Mouse (Mus musculus): ENCODE results near the gene Rbfox2. TPM values are rescaled to one million over a fixed set of nuclear protein-coding genes. Genes with fewer than 3 reads are reported as not detected.

Gene Rbfox2
- polyA plus RNA-seq, 1 experiment from 2014 or later, result 16.8 TPM

DNA sequence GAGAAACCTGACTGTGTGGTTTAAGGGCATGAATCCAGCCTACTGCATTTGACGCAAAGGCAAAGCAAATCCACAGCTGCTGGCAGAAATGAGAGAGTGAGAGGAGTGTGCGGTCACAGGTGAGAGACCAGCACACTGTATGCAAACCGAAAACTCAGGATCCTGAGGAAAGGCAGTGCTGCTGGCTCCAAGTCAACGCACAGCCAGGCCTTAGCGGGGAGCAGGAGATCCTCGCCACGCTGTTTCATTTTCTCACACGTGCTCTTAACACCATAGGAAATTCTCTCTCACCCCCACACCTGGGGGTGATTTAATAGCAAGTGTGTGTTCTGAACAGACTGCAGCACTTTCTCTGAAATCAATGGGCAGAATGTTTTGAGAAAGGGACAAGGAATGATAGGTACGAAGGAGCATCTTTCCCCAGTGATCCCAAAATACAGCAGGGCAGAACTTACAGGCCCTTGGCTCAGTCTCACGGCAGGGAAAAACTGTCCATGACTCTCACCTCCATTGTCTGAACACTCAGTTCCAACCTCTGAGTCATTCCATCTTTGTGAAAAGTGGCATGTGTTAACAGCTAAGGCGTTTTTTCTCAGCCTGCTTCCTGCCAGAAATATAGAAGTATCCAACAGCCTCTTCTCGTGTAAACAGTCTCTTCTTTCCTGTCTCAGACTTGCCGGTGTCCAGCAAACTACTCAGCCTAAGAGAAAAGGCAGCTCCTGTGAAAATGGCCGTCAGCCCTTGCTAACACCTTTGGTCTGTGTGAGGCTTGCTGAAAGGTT lies 114.5 kb downstream of the Rbfox2 start:
- no peaks in the 10 kb centered on the region for H3K36me3 ChIP-seq (ENCODE audit: control insufficient read depth, insufficient read depth)
- H3K9me3 ChIP-seq (ENCODE audit: control insufficient read depth), result no peaks in the 10 kb centered on the region
- no peak overlapping the region for H3K4me2 ChIP-seq (replicated peaks; ENCODE audit: low read depth)
- no peak overlapping the region for H3K4me3 ChIP-seq (ENCODE audit: low read depth, low read length)
- 66% methylated on average over 14 of the region's 14 CpGs for WGBS
- H3K9ac ChIP-seq (ENCODE audit: low read depth, low read length), result no peak overlapping the region
- no peak for TF ChIP-seq CTCF (IDR thresholded peaks at IDR 0.05; ENCODE audit: low read depth)
- no peak overlapping the region; the same call in 1 of the 2 replicates for H3K27ac ChIP-seq (ENCODE audit: low read depth, low read length)
- 0 out of 2 replicates have a peak, but pooled peaks cover 9% of the 10 kb centered on the region for H3K4me1 ChIP-seq (replicated peaks; ENCODE audit: control insufficient read depth, insufficient read depth, low read length)
- no peak for ATAC-seq
- no peaks in the 10 kb centered on the region for H3K27me3 ChIP-seq (replicated peaks; ENCODE audit: control insufficient read depth, insufficient read depth, low read length)

GRCm38 (mm10) chr15:77186096-77186495 lies 120.7 kb downstream of the Rbfox2 start:
- no peak overlapping the region for H3K4me3 ChIP-seq (ENCODE audit: low read depth, low read length)
- WGBS, result 90% methylated on average over 1 of the region's 1 CpGs
- H3K4me2 ChIP-seq (replicated peaks; ENCODE audit: low read depth), result no peak overlapping the region
- no peak for ATAC-seq
- no peaks in the 10 kb centered on the region for H3K4me1 ChIP-seq (replicated peaks; ENCODE audit: control insufficient read depth, insufficient read depth, low read length)
- H3K27me3 ChIP-seq (replicated peaks; ENCODE audit: control insufficient read depth, insufficient read depth, low read length), result no peaks in the 10 kb centered on the region
- peak; percentile 37 for TF ChIP-seq CTCF (IDR thresholded peaks at IDR 0.05; ENCODE audit: low read depth)
- no peaks in the 10 kb centered on the region for H3K9me3 ChIP-seq (ENCODE audit: control insufficient read depth)
- H3K27ac ChIP-seq (ENCODE audit: low read depth, low read length), result no peak overlapping the region
- no peaks in the 10 kb centered on the region for H3K36me3 ChIP-seq (ENCODE audit: control insufficient read depth, insufficient read depth)
- no peak overlapping the region for H3K9ac ChIP-seq (ENCODE audit: low read depth, low read length)

DNA sequence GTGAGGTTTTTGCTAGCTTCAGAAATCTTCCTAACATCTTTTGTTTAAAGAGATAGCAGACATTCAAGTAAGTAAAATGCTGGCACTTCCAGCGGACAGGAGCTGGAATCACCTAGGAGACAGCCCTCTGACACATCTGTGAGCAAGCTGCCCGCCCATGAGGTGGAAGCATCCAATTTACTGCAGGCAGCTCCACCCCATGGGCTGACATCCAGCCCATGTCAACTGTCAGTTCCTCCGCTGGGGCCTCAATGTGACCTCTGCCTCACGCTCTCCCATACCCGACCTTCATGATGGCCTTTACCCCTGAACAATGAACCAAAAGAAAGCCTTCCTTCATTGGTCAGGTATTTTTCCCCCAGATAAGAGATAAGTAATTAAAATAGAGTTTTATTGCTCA lies 121.2 kb downstream of the Rbfox2 start:
- H3K4me1 ChIP-seq (replicated peaks; ENCODE audit: control insufficient read depth, insufficient read depth, low read length), result no peaks in the 10 kb centered on the region
- H3K4me2 ChIP-seq (replicated peaks; ENCODE audit: low read depth), result no peak overlapping the region
- no peak for TF ChIP-seq CTCF (IDR thresholded peaks at IDR 0.05; ENCODE audit: low read depth)
- no peak overlapping the region for H3K4me3 ChIP-seq (ENCODE audit: low read depth, low read length)
- H3K9me3 ChIP-seq (ENCODE audit: control insufficient read depth), result no peaks in the 10 kb centered on the region
- no peak overlapping the region for H3K9ac ChIP-seq (ENCODE audit: low read depth, low read length)
- no peak overlapping the region for H3K27ac ChIP-seq (ENCODE audit: low read depth, low read length)
- no peaks in the 10 kb centered on the region for H3K27me3 ChIP-seq (replicated peaks; ENCODE audit: control insufficient read depth, insufficient read depth, low read length)
- 51% methylated on average over 5 of the region's 5 CpGs for WGBS
- ATAC-seq, result no peak
- H3K36me3 ChIP-seq (ENCODE audit: control insufficient read depth, insufficient read depth), result no peaks in the 10 kb centered on the region

GRCm38 (mm10) chr15:77182800-77183199 lies 124.0 kb downstream of the Rbfox2 start:
- Histone ChIP-seq H3K27ac (ENCODE audit: low read depth, low read length) (no peak overlapping the region), H3K4me1 (replicated peaks; ENCODE audit: control insufficient read depth, insufficient read depth, low read length) (no peaks in the 10 kb centered on the region), H3K9me3 (ENCODE audit: control insufficient read depth) (no peaks in the 10 kb centered on the region), H3K27me3 (replicated peaks; ENCODE audit: control insufficient read depth, insufficient read depth, low read length) (no peaks in the 10 kb centered on the region), H3K9ac (ENCODE audit: low read depth, low read length) (no peak overlapping the region), H3K36me3 (ENCODE audit: control insufficient read depth, insufficient read depth) (no peaks in the 10 kb centered on the region), H3K4me3 (ENCODE audit: low read depth, low read length) (no peak overlapping the region), H3K4me2 (replicated peaks; ENCODE audit: low read depth) (no peak overlapping the region)
- 77% methylated on average over 5 of the region's 5 CpGs for WGBS
- ATAC-seq, result no peak
- no peak for TF ChIP-seq CTCF (IDR thresholded peaks at IDR 0.05; ENCODE audit: low read depth)

DNA sequence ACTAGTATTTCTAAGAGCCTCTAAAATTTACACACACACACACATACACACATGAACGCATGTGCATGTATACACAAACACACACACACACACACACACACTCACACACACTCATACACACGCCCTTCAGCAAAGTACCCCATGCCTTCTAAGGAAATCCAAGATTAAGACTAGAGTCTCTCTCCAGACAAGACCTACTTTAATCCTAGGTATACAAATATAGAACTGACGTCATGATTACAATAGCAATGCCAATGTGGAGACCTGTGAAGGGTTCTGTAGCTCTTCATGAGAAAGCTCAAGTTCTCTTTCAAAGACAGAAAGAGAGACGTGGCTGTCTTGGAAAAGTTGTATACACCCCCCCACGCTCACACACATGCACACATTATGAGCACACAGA lies 132.8 kb downstream of the Rbfox2 start:
- ATAC-seq, result no peak
- 86% methylated on average over 5 of the region's 5 CpGs for WGBS
- Histone ChIP-seq H3K9ac (ENCODE audit: low read depth, low read length) (no peak overlapping the region), H3K4me3 (ENCODE audit: low read depth, low read length) (no peak overlapping the region), H3K9me3 (ENCODE audit: control insufficient read depth) (no peaks in the 10 kb centered on the region), H3K27ac (ENCODE audit: low read depth, low read length) (no peak overlapping the region), H3K36me3 (ENCODE audit: control insufficient read depth, insufficient read depth) (no peaks in the 10 kb centered on the region), H3K4me1 (replicated peaks; ENCODE audit: control insufficient read depth, insufficient read depth, low read length) (no peaks in the 10 kb centered on the region), H3K27me3 (replicated peaks; ENCODE audit: control insufficient read depth, insufficient read depth, low read length) (no peaks in the 10 kb centered on the region), H3K4me2 (replicated peaks; ENCODE audit: low read depth) (no peak overlapping the region)
- TF ChIP-seq CTCF (IDR thresholded peaks at IDR 0.05; ENCODE audit: low read depth), result no peak

DNA sequence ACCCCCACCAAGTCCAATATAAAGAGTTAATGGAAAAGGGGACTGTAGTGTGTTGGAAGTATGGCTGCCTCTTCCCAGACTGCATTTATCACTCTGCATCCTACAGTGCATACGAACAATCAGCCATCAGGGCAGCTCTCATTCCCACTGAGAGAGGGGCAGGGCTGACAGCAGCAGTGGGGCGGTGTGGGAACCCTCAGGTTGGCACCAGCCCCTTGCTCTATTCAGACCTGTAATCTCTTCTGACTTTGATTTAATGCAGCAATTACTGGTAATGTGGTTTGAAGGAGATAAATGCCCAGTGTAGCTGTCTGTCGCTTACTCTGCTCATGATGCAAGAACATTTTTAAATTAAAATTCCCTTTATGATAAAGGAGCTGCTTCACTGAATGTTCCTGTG lies 134.4 kb downstream of the Rbfox2 start:
- ATAC-seq, result no peak

More for the DNA sequence above, 134.4 kb downstream of the Rbfox2 start:
- H3K27me3 ChIP-seq (replicated peaks; ENCODE audit: control insufficient read depth, insufficient read depth, low read length), result no peaks in the 10 kb centered on the region
- WGBS, result 74% methylated on average over 3 of the region's 3 CpGs
- no peak for TF ChIP-seq CTCF (IDR thresholded peaks at IDR 0.05; ENCODE audit: low read depth)
- no peaks in the 10 kb centered on the region for H3K4me1 ChIP-seq (replicated peaks; ENCODE audit: control insufficient read depth, insufficient read depth, low read length)
- H3K4me2 ChIP-seq (replicated peaks; ENCODE audit: low read depth), result no peak overlapping the region
- no peaks in the 10 kb centered on the region for H3K36me3 ChIP-seq (ENCODE audit: control insufficient read depth, insufficient read depth)
- no peaks in the 10 kb centered on the region for H3K9me3 ChIP-seq (ENCODE audit: control insufficient read depth)
- no peak overlapping the region for H3K9ac ChIP-seq (ENCODE audit: low read depth, low read length)
- H3K27ac ChIP-seq (ENCODE audit: low read depth, low read length), result no peak overlapping the region
- H3K4me3 ChIP-seq (ENCODE audit: low read depth, low read length), result no peak overlapping the region

All from intestine, postnatal 0 days (tissue).